Mouse (Mus musculus): ENCODE results near the gene Zic1. TPM values are rescaled to one million over a fixed set of nuclear protein-coding genes. Genes with fewer than 3 reads are reported as not detected.

Gene Zic1
- polyA plus RNA-seq, 1 experiment from 2014 or later = not detected

- ATAC-seq (ENCODE audit: insufficient number of reproducible peaks, insufficient read depth, low FRiP score, low read depth) = no peak
- H3K4me1 ChIP-seq (ENCODE audit: control insufficient read depth in 2 of 2, insufficient read depth in 2 of 2, low read length in 2 of 2) = peaks cover 0 to 2% of the 10 kb centered on the region in 2 experiments; a peak in 1 of 4 replicates
- H3K9ac ChIP-seq (ENCODE audit: low read length) = no peak overlapping the region
- no peak overlapping the region for H3K4me3 ChIP-seq (ENCODE audit: control insufficient read depth in 1 of 2, insufficient read depth in 1 of 2, low read depth in 1 of 2, low read length in 2 of 2)
- H3K27ac ChIP-seq (replicated peaks in 1 of 2; ENCODE audit: control insufficient read depth in 1 of 2, insufficient read depth in 1 of 2, low read depth in 2 of 2, low read length in 2 of 2) = no peak overlapping the region
- H3K36me3 ChIP-seq (ENCODE audit: control insufficient read depth, insufficient read depth, low read length) = no peaks in the 10 kb centered on the region
- no peak overlapping the region for H3K4me2 ChIP-seq (ENCODE audit: low read length)
- peaks cover 48% of the 10 kb centered on the region for H3K27me3 ChIP-seq (ENCODE audit: control insufficient read depth, insufficient read depth, low read length)
- WGBS = 59% methylated on average over 2 of the region's 2 CpGs
- H3K9me3 ChIP-seq (ENCODE audit: control insufficient read depth, low read length) = no peaks in the 10 kb centered on the region
Observed at GRCm38 (mm10) chr9:91347591-91347990, 18.0 kb downstream of the Zic1 start.

Other genes with a start within 250 kb of the Zic1 start
- gene Zic4, start 3.4 kb downstream of the Zic1 start, polyA plus RNA-seq (2014; fragmentation: Nextera tagmentation; extraction: Ambion mirVana) = not detected in 2 replicates

All from heart, embryonic 14.5 days (tissue).